Mouse (Mus musculus) erythroblast, embryonic 14.5 days (primary cell): ENCODE results near the gene Tifa.

Source experiments
- GATA1 ChIP-seq: IDR thresholded peaks from 2 replicates; pipeline ENCODE4 v1.6.1; 2012; ENCODE audit warnings: low read length, inconsistent platforms, mixed read lengths
- TAL1 ChIP-seq: IDR thresholded peaks from 3 replicates; pipeline ENCODE4 v1.6.1; 2012; ENCODE audit warnings: low read length, inconsistent platforms, mixed read lengths

DNA sequence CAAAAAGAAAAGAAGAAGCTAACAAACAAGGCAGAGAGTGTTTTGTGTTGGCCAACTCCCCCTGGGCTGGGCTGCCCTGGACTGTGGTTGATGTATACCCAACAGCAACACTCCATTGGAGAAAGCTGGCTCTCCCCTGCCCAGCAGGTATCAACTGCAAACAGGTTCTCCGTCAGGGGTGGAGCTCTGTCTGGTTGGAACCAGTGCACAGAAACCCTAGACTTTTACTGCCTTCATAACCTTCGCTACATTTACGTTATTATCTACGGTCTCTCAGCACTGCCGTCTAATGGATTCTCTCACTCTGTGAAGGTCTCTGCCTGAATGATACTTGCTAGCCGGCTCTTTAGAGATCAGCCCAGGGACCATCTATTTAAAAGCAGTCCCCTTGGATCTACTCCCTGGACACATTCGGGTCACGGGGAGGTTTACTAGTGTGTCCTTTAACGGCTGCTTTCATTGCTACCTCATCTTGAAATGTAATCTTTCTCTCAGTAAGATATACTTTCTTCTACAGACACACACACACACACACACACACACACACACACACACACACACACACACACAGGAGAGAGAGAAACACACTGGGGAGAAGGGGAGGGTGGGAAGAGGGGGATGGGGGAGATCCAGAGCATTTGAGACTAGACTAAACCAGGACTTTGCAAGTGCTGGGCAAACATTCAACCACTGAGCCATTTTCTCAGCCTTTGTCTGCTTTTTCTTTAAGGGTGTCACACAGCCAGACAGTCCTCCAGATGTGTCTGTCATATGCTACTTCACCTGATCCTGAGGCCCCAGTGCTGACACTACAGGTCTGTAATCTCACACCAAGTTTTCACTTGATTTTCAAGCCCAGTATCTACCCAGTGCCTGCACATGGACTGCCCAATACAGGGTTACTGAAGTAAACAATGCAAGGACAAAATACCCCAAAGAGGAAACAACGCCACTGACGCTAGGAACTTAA is 29.4 kb downstream of the Tifa start:
- TF ChIP-seq GATA1 (no peak), TAL1 (no peak)
